Mouse (Mus musculus) ES-E14 (cell line): ENCODE measurements around the gene Ctns.

Source experiments
- CHD2 ChIP-seq: IDR thresholded peaks from 2 replicates; pipeline ENCODE4 v1.6.1; 2014; ENCODE audit warnings: mild to moderate bottlenecking, low read depth, low read length, inconsistent platforms
- HCFC1 ChIP-seq: IDR thresholded peaks from 2 replicates; pipeline ENCODE4 v1.6.1; 2012; ENCODE audit warnings: low read length, inconsistent platforms, borderline replicate concordance; ENCODE audit not compliant: insufficient read depth
- ZNF384 ChIP-seq: IDR thresholded peaks from 2 replicates; pipeline ENCODE4 v1.6.1; 2012; ENCODE audit warnings: low read depth, low read length, inconsistent platforms

DNA sequence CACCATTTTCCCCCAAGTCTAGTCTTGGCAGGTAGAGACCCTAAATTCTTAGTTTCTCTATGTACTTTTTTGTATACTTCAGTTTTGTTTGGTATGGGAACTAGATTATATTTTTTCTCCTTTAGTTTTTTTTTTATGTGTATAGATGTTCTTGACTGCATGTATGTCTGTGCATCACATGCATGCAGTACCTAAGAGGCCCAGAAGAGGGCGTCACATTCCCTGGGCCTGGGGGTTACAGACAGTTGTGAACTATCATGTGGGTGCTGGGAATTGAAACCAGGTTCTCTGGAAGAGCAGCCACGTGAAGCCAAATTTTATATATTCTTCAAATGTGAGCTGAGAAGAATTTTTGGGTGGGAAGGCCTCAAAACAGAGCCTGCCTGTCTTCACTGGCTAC is 20.8 kb upstream of the Ctns start:
- TF ChIP-seq ZNF384 = no peak
- no peak for TF ChIP-seq HCFC1
- no peak for TF ChIP-seq CHD2
